Mouse (Mus musculus) kidney, adult 2 months (tissue): ENCODE data around the gene Cacna1c.

Source experiments
- CTCF ChIP-seq: fragments of 200-500 bp; conservative IDR thresholded peaks from 2 replicates; pipeline ENCODE4 v1.5.1; 2011; ENCODE audit warnings: low read depth, mild to moderate bottlenecking, control low read depth, low read length, moderate library complexity, mixed read lengths; ENCODE audit not compliant: insufficient read depth, insufficient read length
- POLR2A ChIP-seq: fragments of 200-500 bp; IDR thresholded peaks from one replicate; pipeline ENCODE4 v1.6.1; 2011; ENCODE audit warnings: low read depth, low read length, control low read depth

- TF ChIP-seq CTCF (no peak), POLR2A (no peak)
Measured at GRCm38 (mm10) chr6:118777457-118777856, 418.8 kb downstream of the Cacna1c start.
